Mouse (Mus musculus) cortical plate, adult 2 months (tissue): ENCODE results near the gene Rasl10b.

ENCODE experiments used
- CTCF ChIP-seq: fragments of 200-500 bp; IDR thresholded peaks from 2 replicates; pipeline ENCODE4 v1.5.1; 2011; ENCODE audit warnings: mild to moderate bottlenecking, control low read depth, low read length; ENCODE audit not compliant: insufficient read depth; ENCODE audit errors: extremely low read depth
- POLR2A ChIP-seq: fragments of 200-500 bp; IDR thresholded peaks from 2 replicates; pipeline ENCODE4 v1.6.1; 2011; ENCODE audit warnings: mild to moderate bottlenecking, low read length, control low read depth; ENCODE audit not compliant: insufficient read depth; ENCODE audit errors: extremely low read depth

- no peak for TF ChIP-seq POLR2A
- no peak for TF ChIP-seq CTCF
These were observed 40.4 kb downstream of the Rasl10b start for GRCm38 (mm10) chr11:83449298-83449697.
